Mouse (Mus musculus) forebrain, postnatal 0 days (tissue): ENCODE measurements at regions not wholly inside any gene's neighbourhood (a gene's known extent, or its start where the extent isn't known, plus 50 kb on each side); places are given as distances from the start of the nearest gene placed in this dataset.

Experiments
- ATAC-seq: fragments of 200-750 bp; cut with Nextera tagmentation; 2 replicates; pipeline ENCODE4 v1.8.0; 2017; ENCODE audit warnings: mild to moderate bottlenecking, moderate library complexity
- DNase-seq: peaks from one replicate; pipeline ENCODE4 v3.0.0-alpha.2; 2015
- H3K27ac ChIP-seq: fragments of 300-500 bp; sonication (generic); 2 replicates; pipeline ENCODE4 v1.5.1; 2014; ENCODE audit warnings: low read depth, mild to moderate bottlenecking, antibody characterized with exemption, low read length, moderate library complexity, mixed read lengths
- H3K27me3 ChIP-seq: fragments of 300-500 bp; sonication (generic); 2 replicates; pipeline ENCODE4 v1.6.1; 2014; ENCODE audit warnings: mild to moderate bottlenecking, low read length, mixed read lengths; ENCODE audit not compliant: insufficient read depth
- H3K36me3 ChIP-seq: fragments of 300-500 bp; sonication (generic); 2 replicates; pipeline ENCODE4 v1.6.1; 2014; ENCODE audit warnings: mild to moderate bottlenecking, moderate library complexity; ENCODE audit not compliant: insufficient read depth
- H3K4me1 ChIP-seq: fragments of 300-500 bp; sonication (generic); 2 replicates; pipeline ENCODE4 v1.6.1; 2014; ENCODE audit warnings: antibody characterized with exemption; ENCODE audit not compliant: insufficient read depth
- H3K4me2 ChIP-seq: fragments of 300-500 bp; sonication (generic); 2 replicates; pipeline ENCODE4 v1.6.1; 2014; ENCODE audit warnings: low read depth, mild to moderate bottlenecking, moderate library complexity
- H3K4me3 ChIP-seq: fragments of 300-500 bp; sonication (generic); 2 replicates; pipeline ENCODE4 v1.5.1; 2014; ENCODE audit warnings: low read depth, low read length, mixed read lengths
- H3K9ac ChIP-seq: fragments of 300-500 bp; sonication (generic); 2 replicates; pipeline ENCODE4 v1.6.1; 2014; ENCODE audit warnings: mild to moderate bottlenecking
- H3K9me3 ChIP-seq: fragments of 300-500 bp; sonication (generic); 2 replicates; pipeline ENCODE4 v1.6.1; 2016; ENCODE audit warnings: low read length
- CTCF ChIP-seq: sonication (generic); IDR thresholded peaks from 2 replicates; pipeline ENCODE4 v1.5.1; 2016; ENCODE audit warnings: antibody characterized with exemption, control low read depth, low read depth
- WGBS: fragments of 180-500 bp; shearing (Covaris S2); extraction: QIAGEN DNeasy Blood & Tissue Kit; methylation state at CpG from one replicate; pipeline ENCODE4 v1.1.7; 2014; 5-methylcytosine and 5-hydroxymethylcytosine counted together

GRCm38 (mm10) chr13:90823877-90824276 lies 81.3 kb downstream of the Atp6ap1l start:
- TF ChIP-seq CTCF, result peak; percentile 14; the same call in 1 of the 2 replicates
- 56% methylated on average over 5 of the region's 5 CpGs for WGBS

GRCm38 (mm10) chr13:90821898-90822297 lies 83.3 kb downstream of the Atp6ap1l start:
- Histone ChIP-seq H3K4me2 (no peak overlapping the region), H3K4me3 (no peak overlapping the region), H3K4me1 (no peaks in the 10 kb centered on the region), H3K27ac (no peak overlapping the region), H3K27me3 (no peaks in the 10 kb centered on the region), H3K36me3 (no peaks in the 10 kb centered on the region), H3K9me3 (no peaks in the 10 kb centered on the region), H3K9ac (no peak overlapping the region)
- WGBS, result 86% methylated on average over 4 of the region's 4 CpGs
- ATAC-seq (no peak), DNase-seq (no peak)
- no peak for TF ChIP-seq CTCF

More at GRCm38 (mm10) chr13:90823877-90824276, 81.3 kb downstream of the Atp6ap1l start:
- ATAC-seq, result no peak
- no peak for DNase-seq
- H3K4me1 ChIP-seq, result no peaks in the 10 kb centered on the region
- H3K9me3 ChIP-seq, result no peaks in the 10 kb centered on the region
- no peaks in the 10 kb centered on the region for H3K27me3 ChIP-seq
- no peak overlapping the region for H3K9ac ChIP-seq
- no peak overlapping the region for H3K27ac ChIP-seq
- H3K36me3 ChIP-seq, result no peaks in the 10 kb centered on the region
- H3K4me3 ChIP-seq, result no peak overlapping the region
- no peak overlapping the region for H3K4me2 ChIP-seq

GRCm38 (mm10) chr13:90820453-90820852 lies 84.7 kb downstream of the Atp6ap1l start:
- Histone ChIP-seq H3K36me3 (no peaks in the 10 kb centered on the region), H3K4me2 (no peak overlapping the region), H3K4me3 (no peak overlapping the region), H3K9ac (no peak overlapping the region), H3K4me1 (no peaks in the 10 kb centered on the region), H3K27ac (no peak overlapping the region), H3K27me3 (no peaks in the 10 kb centered on the region), H3K9me3 (no peaks in the 10 kb centered on the region)
- 25% methylated on average over 3 of the region's 3 CpGs for WGBS
- DNase-seq (no peak), ATAC-seq (no peak)
- no peak for TF ChIP-seq CTCF

- H3K9me3 ChIP-seq, result no peaks in the 10 kb centered on the region
- H3K36me3 ChIP-seq, result no peaks in the 10 kb centered on the region
- no peak overlapping the region for H3K4me2 ChIP-seq
- 42% methylated on average over 7 of the region's 7 CpGs for WGBS
- TF ChIP-seq CTCF, result no peak
- no peak overlapping the region for H3K9ac ChIP-seq
- no peaks in the 10 kb centered on the region for H3K27me3 ChIP-seq
- DNase-seq, result peak; percentile 62
- ATAC-seq, result peak; percentile 80
- H3K4me1 ChIP-seq, result no peaks in the 10 kb centered on the region
- no peak overlapping the region for H3K27ac ChIP-seq
- no peak overlapping the region for H3K4me3 ChIP-seq
Measured at GRCm38 (mm10) chr13:90819934-90820333, 85.2 kb downstream of the Atp6ap1l start.

- Histone ChIP-seq H3K36me3 (no peaks in the 10 kb centered on the region), H3K27ac (no peak overlapping the region), H3K4me3 (no peak overlapping the region), H3K9ac (no peak overlapping the region), H3K27me3 (no peaks in the 10 kb centered on the region), H3K9me3 (no peaks in the 10 kb centered on the region), H3K4me2 (no peak overlapping the region), H3K4me1 (no peaks in the 10 kb centered on the region)
- no peak for TF ChIP-seq CTCF
- DNase-seq (no peak), ATAC-seq (no peak)
- 56% methylated on average over 4 of the region's 4 CpGs for WGBS
Measured at GRCm38 (mm10) chr13:90814174-90814865, 90.8 kb downstream of the Atp6ap1l start.

- no peak overlapping the region for H3K4me3 ChIP-seq
- no peak for ATAC-seq
- no peak for TF ChIP-seq CTCF
- no peak overlapping the region for H3K4me2 ChIP-seq
- H3K9me3 ChIP-seq, result 0 out of 2 replicates have a peak, but pooled peaks cover 3% of the 10 kb centered on the region
- no peaks in the 10 kb centered on the region for H3K27me3 ChIP-seq
- no peaks in the 10 kb centered on the region for H3K4me1 ChIP-seq
- no peak overlapping the region for H3K27ac ChIP-seq
- no peak for DNase-seq
- 71% methylated on average over 6 of the region's 6 CpGs for WGBS
- H3K36me3 ChIP-seq, result no peaks in the 10 kb centered on the region
- no peak overlapping the region for H3K9ac ChIP-seq
Measured at GRCm38 (mm10) chr13:90810011-90810410, 95.1 kb downstream of the Atp6ap1l start.

GRCm38 (mm10) chr13:90799641-90800040 lies 105.5 kb downstream of the Atp6ap1l start:
- no peaks in the 10 kb centered on the region for H3K4me1 ChIP-seq
- 87% methylated on average over 2 of the region's 2 CpGs for WGBS
- ATAC-seq (no peak), DNase-seq (no peak)
- no peak overlapping the region for H3K9ac ChIP-seq
- H3K9me3 ChIP-seq, result no peaks in the 10 kb centered on the region
- no peak overlapping the region for H3K4me2 ChIP-seq
- no peak overlapping the region for H3K4me3 ChIP-seq
- H3K27me3 ChIP-seq, result no peaks in the 10 kb centered on the region
- no peaks in the 10 kb centered on the region for H3K36me3 ChIP-seq
- H3K27ac ChIP-seq, result no peak overlapping the region
- TF ChIP-seq CTCF, result no peak
